Mouse (Mus musculus) limb, embryonic 15.5 days (tissue): ENCODE measurements around the gene Gm10065. TPM values are rescaled to one million over a fixed set of nuclear protein-coding genes. Genes with fewer than 3 reads are reported as not detected.
"Not testable (repeated sequence)": the region's sequence is repeated elsewhere in the genome, so short reads cannot be mapped to it uniquely, and the experiment has no call there.

Experiments
- ATAC-seq: fragments of 200-750 bp; cut with Nextera tagmentation; 2 replicates; pipeline ENCODE4 v1.8.0; 2017; ENCODE audit warnings: low read depth, moderate TSS enrichment; ENCODE audit not compliant: insufficient number of reproducible peaks, low FRiP score, low TSS enrichment
- H3K27ac ChIP-seq: fragments of 300-500 bp; sonication (generic); 2 replicates; pipeline ENCODE4 v1.5.1; 2015; ENCODE audit warnings: moderate library complexity, mild to moderate bottlenecking, inconsistent platforms
- H3K27me3 ChIP-seq: fragments of 300-500 bp; sonication (generic); 2 replicates; pipeline ENCODE4 v1.6.1; 2015; ENCODE audit warnings: inconsistent platforms
- H3K36me3 ChIP-seq: fragments of 300-500 bp; sonication (generic); 2 replicates; pipeline ENCODE4 v1.6.1; 2015; ENCODE audit warnings: inconsistent platforms
- H3K4me1 ChIP-seq: fragments of 300-500 bp; sonication (generic); 2 replicates; pipeline ENCODE4 v1.6.1; 2015; ENCODE audit warnings: inconsistent platforms
- H3K4me2 ChIP-seq: fragments of 300-500 bp; sonication (generic); 2 replicates; pipeline ENCODE4 v1.6.1; 2015; ENCODE audit warnings: mild to moderate bottlenecking, inconsistent platforms
- H3K4me3 ChIP-seq: fragments of 300-500 bp; sonication (generic); 2 replicates; pipeline ENCODE4 v1.5.1; 2015; ENCODE audit warnings: mild to moderate bottlenecking, inconsistent platforms
- H3K9ac ChIP-seq: fragments of 300-500 bp; sonication (generic); 2 replicates; pipeline ENCODE4 v1.6.1; 2015; ENCODE audit warnings: inconsistent platforms
- H3K9me3 ChIP-seq: fragments of 300-500 bp; sonication (generic); 2 replicates; pipeline ENCODE4 v1.6.1; 2016; ENCODE audit warnings: inconsistent platforms
- WGBS: fragments of 180-500 bp; shearing (Covaris S2); methylation state at CpG from one replicate; pipeline ENCODE4 v1.1.7; 2015; 5-methylcytosine and 5-hydroxymethylcytosine counted together
- polyA plus RNA-seq: library from polyadenylated mRNA; unstranded; fragments of >200 nt; fragmentation: Nextera tagmentation; extraction: Ambion mirVana; gene quantifications from 2 replicates; pipeline ENCODE4 v1.2.1, GENCODE M21; 2015

The Gm10065 gene
- polyA plus RNA-seq, 1 experiment from 2014 or later = not detected

DNA sequence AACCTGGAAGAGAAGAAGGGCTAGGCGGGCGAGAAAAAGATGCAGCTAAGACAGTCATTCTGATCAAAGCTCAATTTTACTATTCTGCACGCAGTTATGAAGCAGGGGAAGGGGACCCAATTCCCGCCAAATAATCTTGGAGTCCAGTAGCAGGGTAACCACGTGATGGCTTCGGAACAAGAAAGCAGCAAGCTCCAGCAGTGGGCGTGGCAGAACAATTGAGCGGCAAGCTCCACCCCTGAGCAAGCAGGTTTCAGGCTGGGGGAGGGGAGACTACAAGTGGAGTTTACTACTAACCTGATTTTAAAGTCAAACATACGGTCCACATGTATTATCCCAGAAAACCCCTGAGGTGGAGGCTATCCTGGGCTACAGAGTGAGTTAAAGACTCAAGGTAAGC, 16.7 kb downstream of the Gm10065 start:
- H3K4me2 ChIP-seq, H3K4me3 ChIP-seq, H3K36me3 ChIP-seq, H3K27me3 ChIP-seq, H3K9me3 ChIP-seq, H3K9ac ChIP-seq, ATAC-seq, H3K4me1 ChIP-seq, H3K27ac ChIP-seq: not testable (repeated sequence)
- WGBS = 47% methylated on average over 9 of the region's 9 CpGs

DNA sequence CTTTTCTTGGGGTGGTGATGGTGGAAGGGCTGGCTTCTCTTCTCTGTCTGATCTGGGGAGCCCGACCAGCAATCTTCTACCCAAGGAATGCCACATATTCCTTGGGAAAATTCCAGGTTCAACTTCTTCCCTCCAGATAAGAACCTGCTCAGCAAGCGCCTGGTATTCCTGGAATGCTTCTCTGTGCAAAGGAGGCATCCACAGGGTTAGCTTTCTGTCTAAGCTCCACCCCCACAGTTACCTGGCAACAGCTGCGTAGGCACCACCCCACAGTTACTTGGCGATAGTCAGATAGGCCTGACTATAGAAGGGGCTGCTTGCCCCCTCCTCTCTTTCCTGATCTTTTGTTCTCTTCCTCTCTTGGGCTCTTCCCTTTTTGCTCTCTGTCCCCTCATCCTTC, 22.9 kb downstream of the Gm10065 start:
- Histone ChIP-seq H3K4me3 (no peak overlapping the region), H3K27ac (no peak overlapping the region), H3K27me3 (0 out of 2 replicates have a peak, but pooled peaks cover 3% of the 10 kb centered on the region), H3K4me1 (peaks cover 10% of the 10 kb centered on the region), H3K4me2 (no peak overlapping the region), H3K9ac (no peak overlapping the region), H3K36me3 (0 out of 2 replicates have a peak, but pooled peaks cover 4% of the 10 kb centered on the region), H3K9me3 (no peaks in the 10 kb centered on the region)
- ATAC-seq = no peak
- 12% methylated on average over 4 of the region's 4 CpGs for WGBS

DNA sequence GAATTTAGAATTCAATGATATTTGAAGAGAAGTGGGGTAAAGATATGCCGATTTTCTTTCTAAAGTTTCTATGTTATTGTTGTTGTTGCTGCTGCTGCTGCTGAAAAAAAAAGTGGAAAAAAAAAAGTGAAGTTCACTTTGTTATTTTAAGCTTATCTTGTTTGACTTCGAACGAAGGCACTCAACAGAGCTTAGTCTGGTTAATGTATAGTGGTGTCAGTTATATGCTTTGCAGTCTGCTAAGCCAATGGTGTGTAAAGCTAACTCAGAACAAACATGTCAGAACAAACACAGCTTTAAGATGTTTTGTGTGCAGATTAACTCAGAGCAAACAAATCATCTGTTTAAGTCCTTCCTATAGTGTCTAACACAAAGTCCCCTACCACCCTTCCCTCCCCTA, 25.1 kb downstream of the Gm10065 start:
- ATAC-seq = no peak
- H3K9ac ChIP-seq = no peak overlapping the region
- H3K27me3 ChIP-seq = 0 out of 2 replicates have a peak, but pooled peaks cover 3% of the 10 kb centered on the region
- H3K27ac ChIP-seq = no peak overlapping the region
- H3K4me3 ChIP-seq = no peak overlapping the region
- WGBS = 94% methylated on average over 3 of the region's 3 CpGs
- no peak overlapping the region for H3K4me2 ChIP-seq
- H3K4me1 ChIP-seq = peaks cover 10% of the 10 kb centered on the region
- H3K9me3 ChIP-seq = no peaks in the 10 kb centered on the region
- peaks cover 6% of the 10 kb centered on the region; the same call in 1 of the 2 replicates for H3K36me3 ChIP-seq

DNA sequence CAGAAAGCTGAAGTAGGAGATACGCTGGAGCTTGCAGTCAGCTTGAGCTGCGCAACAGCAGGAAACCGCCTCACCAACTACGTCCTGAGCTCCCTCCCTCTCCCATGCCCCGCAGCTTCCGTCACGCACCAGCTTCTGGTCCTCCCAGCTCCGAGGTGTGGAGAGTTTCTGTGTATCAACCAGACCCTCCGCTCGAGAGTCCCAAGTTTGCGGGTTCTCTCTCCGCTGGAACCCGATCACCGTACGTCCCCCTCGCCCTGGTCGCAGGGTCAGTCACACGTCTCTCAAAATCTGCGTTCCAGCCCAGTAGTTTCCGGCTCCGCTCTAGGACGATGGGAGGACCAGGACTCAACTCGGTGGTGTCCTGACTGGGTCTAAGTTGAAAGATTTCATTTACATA, 25.8 kb downstream of the Gm10065 start, which contains the start of gene Zscan26:
Zscan26 (minus strand) TSS at position 282 of the 400 bp plus-strand sequence.
- H3K4me2 ChIP-seq = peak within 1 kb of the TSS; percentile 50
- peak within 1 kb of the TSS; percentile 72 for H3K4me3 ChIP-seq
- peak; percentile 79; the same call in 1 of the 2 replicates for ATAC-seq
- peaks cover 10% of the 10 kb centered on the region for H3K4me1 ChIP-seq
- peaks cover 13% of the 10 kb centered on the region for H3K36me3 ChIP-seq
- no peaks in the 10 kb centered on the region for H3K9me3 ChIP-seq
- H3K9ac ChIP-seq = peak within 1 kb of the TSS; percentile 57; the same call in 1 of the 2 replicates
- 0 out of 2 replicates have a peak, but pooled peaks cover 3% of the 10 kb centered on the region for H3K27me3 ChIP-seq
- under 1% methylated on average over 23 of the region's 23 CpGs for WGBS
- peak within 1 kb of the TSS; percentile 79 for H3K27ac ChIP-seq

DNA sequence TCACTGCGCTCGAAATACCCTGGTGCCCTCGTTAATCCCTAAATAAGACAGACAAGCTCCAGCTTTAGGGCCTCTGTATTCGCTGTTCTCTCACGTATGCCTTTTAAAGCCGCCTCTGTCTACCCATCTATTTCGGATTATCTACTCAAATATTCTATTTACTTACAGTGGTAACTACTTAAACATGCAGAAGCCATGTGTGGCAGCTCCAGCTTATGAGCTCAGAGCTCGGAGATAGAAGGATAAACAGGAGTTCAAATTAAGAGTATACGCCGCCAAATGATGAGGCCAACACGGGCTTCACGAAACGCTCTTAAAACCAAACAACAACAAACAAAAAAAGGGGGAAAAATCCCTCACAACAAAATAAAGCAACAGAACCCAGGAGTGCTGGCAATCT, 26.2 kb downstream of the Gm10065 start:
- Histone ChIP-seq H3K4me3 (peak overlapping the region; percentile 72), H3K27me3 (0 out of 2 replicates have a peak, but pooled peaks cover 3% of the 10 kb centered on the region), H3K9me3 (no peaks in the 10 kb centered on the region), H3K36me3 (peaks cover 17% of the 10 kb centered on the region), H3K27ac (peak overlapping the region; percentile 79), H3K4me2 (peak overlapping the region; percentile 50), H3K4me1 (peaks cover 10% of the 10 kb centered on the region), H3K9ac (peak overlapping the region; percentile 57; the same call in 1 of the 2 replicates)
- WGBS = 4% methylated on average over 13 of the region's 13 CpGs
- ATAC-seq = no peak

DNA sequence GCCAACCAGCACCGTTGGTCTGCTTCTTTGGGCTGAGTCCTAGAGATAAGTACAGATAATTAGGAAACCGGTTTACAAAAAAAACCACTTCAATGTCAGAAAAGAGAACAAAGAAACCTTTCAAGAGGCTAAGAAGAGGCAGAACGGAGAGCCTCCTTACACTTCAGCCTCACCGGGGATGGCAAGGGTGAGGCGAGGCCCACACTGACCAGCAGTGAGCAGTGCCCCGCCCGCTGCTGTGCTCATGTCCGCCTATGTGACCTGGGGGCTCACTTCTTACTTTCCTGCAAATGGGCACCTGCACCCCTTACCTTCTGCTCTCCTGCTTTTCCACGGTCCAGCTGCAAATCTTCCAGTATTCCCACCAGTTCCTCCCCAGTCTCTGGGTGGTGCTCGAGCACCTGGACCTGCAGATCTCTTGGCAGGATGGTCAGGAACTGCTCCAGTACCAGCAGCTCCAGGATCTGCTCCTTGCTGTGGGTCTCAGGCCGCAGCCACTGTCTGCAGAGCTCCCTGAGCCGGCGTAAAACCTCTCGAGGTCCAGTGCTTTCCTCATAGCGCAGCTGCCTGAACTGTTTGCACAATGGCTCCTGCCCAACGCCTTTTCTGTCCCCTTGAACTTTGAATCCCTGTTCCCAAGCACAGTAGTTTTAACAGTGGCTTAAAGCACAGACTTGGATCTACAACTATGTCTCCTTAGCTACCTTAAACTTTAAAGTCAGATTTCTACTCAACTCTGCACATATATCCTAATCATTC, 31.2 kb downstream of the Gm10065 start:
- Histone ChIP-seq H3K4me3 (no peak overlapping the region), H3K27ac (no peak overlapping the region), H3K4me2 (no peak overlapping the region), H3K9me3 (no peaks in the 10 kb centered on the region), H3K4me1 (peaks cover 7% of the 10 kb centered on the region), H3K9ac (no peak overlapping the region), H3K27me3 (no peaks in the 10 kb centered on the region), H3K36me3 (peaks cover 57% of the 10 kb centered on the region)
- no peak for ATAC-seq
- WGBS = 85% methylated on average over 16 of the region's 16 CpGs

DNA sequence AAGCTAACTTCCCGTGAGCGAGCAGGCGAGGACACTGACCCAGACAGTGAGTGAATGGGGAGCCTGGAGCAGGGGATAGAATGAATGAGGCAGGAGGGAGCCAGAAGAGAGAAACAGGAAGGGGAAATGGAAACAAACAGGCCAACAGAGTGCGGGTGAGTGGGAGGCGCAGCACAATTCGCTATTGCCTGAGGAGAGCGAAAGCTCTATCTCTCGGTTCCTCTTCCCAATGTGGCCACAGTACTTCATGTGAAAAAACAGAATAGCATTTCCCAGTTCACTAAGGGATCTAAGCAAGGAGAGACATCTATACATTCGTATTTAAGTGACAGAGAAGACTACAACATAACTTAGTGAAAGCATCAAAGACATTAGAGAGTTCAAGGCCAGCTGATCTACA, 32.4 kb downstream of the Gm10065 start:
- Histone ChIP-seq H3K27me3 (no peaks in the 10 kb centered on the region), H3K4me2 (no peak overlapping the region), H3K4me3 (no peak overlapping the region), H3K36me3 (peaks cover 61% of the 10 kb centered on the region), H3K27ac (no peak overlapping the region), H3K4me1 (no peaks in the 10 kb centered on the region), H3K9me3 (no peaks in the 10 kb centered on the region), H3K9ac (no peak overlapping the region)
- WGBS = 89% methylated on average over 9 of the region's 9 CpGs
- ATAC-seq = no peak

DNA sequence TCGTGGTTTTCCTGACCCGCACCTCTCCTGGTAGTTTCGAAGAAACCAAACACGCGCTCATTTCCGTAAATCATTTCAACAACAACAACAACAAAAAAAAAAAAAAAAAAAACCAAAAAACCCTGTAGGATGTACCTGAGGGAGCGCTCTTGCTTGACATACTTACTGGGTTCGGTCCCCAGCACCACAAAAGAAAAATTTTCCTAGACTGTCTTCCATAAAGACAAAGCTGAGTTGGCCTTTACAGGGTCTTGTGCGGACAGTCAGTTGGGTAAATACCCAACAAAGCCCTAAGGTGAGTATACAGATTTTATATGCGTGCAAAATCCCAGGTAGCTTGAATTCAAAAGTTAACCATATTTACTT, 38.1 kb downstream of the Gm10065 start:
- Histone ChIP-seq H3K4me2 (peak overlapping the region; percentile 77), H3K27me3 (no peaks in the 10 kb centered on the region), H3K27ac (peak overlapping the region; percentile 80), H3K4me1 (peaks cover 7% of the 10 kb centered on the region), H3K4me3 (peak overlapping the region; percentile 54), H3K9ac (peak overlapping the region; percentile 45), H3K36me3 (peaks cover 30% of the 10 kb centered on the region), H3K9me3 (no peaks in the 10 kb centered on the region)
- ATAC-seq = no peak
- WGBS = 14% methylated on average over 10 of the region's 10 CpGs

DNA sequence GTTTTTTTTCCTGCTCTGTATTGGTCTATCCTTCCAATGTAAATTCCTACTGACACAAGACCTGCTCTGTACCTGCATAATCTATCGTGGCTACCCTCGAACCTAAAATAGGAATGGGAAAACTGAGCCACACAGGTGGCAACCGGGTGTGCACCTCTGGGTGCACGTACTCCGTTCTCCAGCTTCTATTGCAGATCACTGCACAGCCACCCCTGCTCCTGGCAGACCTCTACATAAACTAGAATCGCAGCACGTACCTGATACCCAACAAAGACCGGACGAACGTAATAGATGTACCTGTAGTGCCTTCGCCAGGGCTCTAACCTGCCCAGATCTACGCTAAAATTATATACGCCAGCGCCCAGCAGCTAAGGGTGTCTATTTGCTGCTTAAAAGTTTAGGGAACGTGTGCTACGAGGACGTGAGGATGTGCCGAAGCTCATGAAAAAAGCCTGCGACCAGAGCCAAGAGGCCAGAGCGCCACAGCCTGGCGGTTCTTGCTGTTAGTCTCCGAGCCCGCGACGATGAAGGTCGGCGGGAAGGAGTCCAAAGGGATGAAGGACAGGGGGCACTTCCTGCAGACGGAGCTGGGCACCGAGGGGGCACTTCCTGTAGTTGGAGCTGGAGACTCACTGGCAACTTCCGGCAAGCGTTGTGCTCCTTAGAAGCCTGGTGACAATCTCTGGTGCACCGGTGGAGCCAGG, 38.6 kb downstream of the Gm10065 start, which contains the start of gene Pgbd1:
Pgbd1 (minus strand) TSS at position 556 of the 704 bp plus-strand sequence.
- Histone ChIP-seq H3K4me2 (peak within 1 kb of the TSS; percentile 77), H3K4me1 (peaks cover 7% of the 10 kb centered on the region), H3K9me3 (no peaks in the 10 kb centered on the region), H3K27me3 (no peaks in the 10 kb centered on the region), H3K4me3 (peak within 1 kb of the TSS; percentile 54), H3K36me3 (peaks cover 27% of the 10 kb centered on the region), H3K9ac (peak within 1 kb of the TSS; percentile 45), H3K27ac (peak within 1 kb of the TSS; percentile 80)
- no peak for ATAC-seq
- WGBS = under 1% methylated on average over 32 of the region's 32 CpGs

DNA sequence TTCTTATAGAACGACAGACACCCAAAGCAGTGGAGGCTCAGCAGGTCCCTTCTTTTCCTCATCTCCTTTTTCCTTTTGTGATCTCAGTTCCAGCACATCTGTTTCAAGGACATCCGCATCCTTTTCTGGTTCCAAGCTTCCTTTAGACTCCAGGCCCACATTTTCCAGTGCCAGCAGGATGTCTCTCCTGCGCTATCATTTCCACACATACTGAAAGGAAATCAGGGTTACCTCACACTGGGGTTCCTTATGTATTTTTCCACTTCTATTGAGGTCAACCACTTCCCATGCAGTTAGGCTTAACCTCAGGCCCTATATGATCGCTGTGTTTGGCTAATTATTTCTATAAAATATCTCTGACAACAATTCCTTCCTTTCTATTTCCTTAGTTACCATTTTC, 43.8 kb downstream of the Gm10065 start:
- no peak for ATAC-seq
- H3K4me3 ChIP-seq = no peak overlapping the region
- 85% methylated on average over 4 of the region's 4 CpGs for WGBS

More for the DNA sequence above, 43.8 kb downstream of the Gm10065 start:
- H3K9me3 ChIP-seq = no peaks in the 10 kb centered on the region
- H3K36me3 ChIP-seq = no peaks in the 10 kb centered on the region
- peaks cover 7% of the 10 kb centered on the region for H3K4me1 ChIP-seq
- H3K27ac ChIP-seq = no peak overlapping the region
- no peaks in the 10 kb centered on the region for H3K27me3 ChIP-seq
- no peak overlapping the region for H3K9ac ChIP-seq
- H3K4me2 ChIP-seq = no peak overlapping the region
